Mouse (Mus musculus) cerebellum, adult 2 months (tissue): ENCODE measurements around the gene Acap1.
A peak's percentile ranks its signal among the peaks of the same experiment; 100 is the strongest.

Experiments
- CTCF ChIP-seq: fragments of 200-500 bp; IDR thresholded peaks from 2 replicates; pipeline ENCODE4 v1.5.1; 2011; ENCODE audit warnings: low read depth, mild to moderate bottlenecking, control low read depth, low read length, moderate library complexity, borderline replicate concordance; ENCODE audit not compliant: insufficient read depth
- POLR2A ChIP-seq: fragments of 200-500 bp; IDR thresholded peaks from 2 replicates; pipeline ENCODE4 v1.6.1; 2011; ENCODE audit warnings: low read length, control low read depth, borderline replicate concordance; ENCODE audit not compliant: insufficient read depth

GRCm38 (mm10) chr11:69880506-69880852, 14.9 kb downstream of the Acap1 start:
- peak; percentile 72; the same call in 1 of the 2 replicates for TF ChIP-seq CTCF
- no peak for TF ChIP-seq POLR2A
